Mouse (Mus musculus) embryonic fibroblast, embryonic 13.5 days (primary cell): ENCODE data around the gene Marc2.

Experiments
- CTCF ChIP-seq: IDR thresholded peaks from 2 replicates; pipeline ENCODE4 v1.5.1; 2011; ENCODE audit warnings: mild to moderate bottlenecking, control low read depth, low read length, moderate library complexity, borderline replicate concordance; ENCODE audit not compliant: insufficient read depth
- POLR2A ChIP-seq: IDR thresholded peaks from 2 replicates; pipeline ENCODE4 v1.6.1; 2011; ENCODE audit warnings: low read depth, mild to moderate bottlenecking, control low read depth, low read length, moderate library complexity

DNA sequence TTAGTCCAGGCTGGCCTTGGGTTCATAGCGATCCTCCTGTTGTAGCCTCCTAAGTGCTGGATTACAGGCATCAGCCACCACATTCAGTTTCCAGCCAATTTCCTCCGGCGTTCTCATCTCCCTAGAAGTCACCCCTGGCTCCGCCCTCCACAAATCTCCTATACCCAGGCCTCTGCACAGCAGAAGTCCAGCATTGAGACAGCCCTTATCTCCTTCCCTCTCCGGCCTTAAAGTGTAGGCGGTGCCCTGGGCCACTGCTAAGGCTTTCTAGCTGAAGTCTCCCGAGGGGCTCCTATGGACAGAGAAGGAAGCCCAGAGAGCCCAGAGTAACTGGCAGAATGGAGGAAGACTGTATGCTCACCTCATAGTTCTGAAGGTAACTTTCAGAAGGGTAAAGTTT, 12.8 kb downstream of the Marc2 start:
- TF ChIP-seq POLR2A (no peak), CTCF (no peak)
